Mouse (Mus musculus) lung, postnatal 0 days (tissue): Measurements from ENCODE around the gene Tyrobp. TPM values are rescaled to one million over a fixed set of nuclear protein-coding genes. Genes with fewer than 3 reads are reported as not detected.

Source experiments
- ATAC-seq: fragments of 200-750 bp; cut with Nextera tagmentation; 2 replicates; pipeline ENCODE4 v1.8.0; 2017; ENCODE audit warnings: moderate library complexity
- DNase-seq: peaks from one replicate; pipeline ENCODE4 v3.0.0-alpha.2; 2016; ENCODE audit warnings: low spot score
- H3K27ac ChIP-seq: fragments of 300-500 bp; sonication (generic); 2 replicates; pipeline ENCODE4 v1.5.1; 2014; ENCODE audit warnings: antibody characterized with exemption, mild to moderate bottlenecking, low read length, mixed read lengths
- H3K27me3 ChIP-seq: fragments of 300-500 bp; sonication (generic); replicated peaks from 2 replicates; pipeline ENCODE4 v1.6.1; 2014; ENCODE audit warnings: low read length, mixed read lengths; ENCODE audit not compliant: insufficient read depth
- H3K36me3 ChIP-seq: fragments of 300-500 bp; sonication (generic); 2 replicates; pipeline ENCODE4 v1.6.1; 2014; ENCODE audit warnings: low read length, mixed read lengths; ENCODE audit not compliant: insufficient read depth
- H3K4me1 ChIP-seq: fragments of 300-500 bp; sonication (generic); 2 replicates; pipeline ENCODE4 v1.6.1; 2014; ENCODE audit warnings: antibody characterized with exemption, low read depth, low read length, mixed read lengths; ENCODE audit not compliant: insufficient read depth
- H3K4me2 ChIP-seq: fragments of 300-500 bp; sonication (generic); replicated peaks from 2 replicates; pipeline ENCODE4 v1.6.1; 2014; ENCODE audit warnings: low read depth, mild to moderate bottlenecking, low read length, moderate library complexity, mixed read lengths
- H3K4me3 ChIP-seq: fragments of 300-500 bp; sonication (generic); 2 replicates; pipeline ENCODE4 v1.5.1; 2014; ENCODE audit warnings: low read depth, low read length
- H3K9ac ChIP-seq: fragments of 300-500 bp; sonication (generic); replicated peaks from 2 replicates; pipeline ENCODE4 v1.6.1; 2014; ENCODE audit warnings: low read depth, mild to moderate bottlenecking
- H3K9me3 ChIP-seq: fragments of 300-500 bp; sonication (generic); 2 replicates; pipeline ENCODE4 v1.6.1; 2016; ENCODE audit warnings: low read length, mixed read lengths
- CTCF ChIP-seq: IDR thresholded peaks from 2 replicates; pipeline ENCODE4 v1.5.1; 2016; ENCODE audit warnings: antibody characterized with exemption, mild to moderate bottlenecking
- EP300 ChIP-seq: IDR thresholded peaks from 2 replicates; pipeline ENCODE4 v1.6.1; 2016; ENCODE audit warnings: antibody characterized with exemption, mild to moderate bottlenecking, control low read depth
- WGBS: fragments of 180-500 bp; shearing (Covaris S2); extraction: QIAGEN DNeasy Blood & Tissue Kit; methylation state at CpG from one replicate; pipeline ENCODE4 v1.1.7; 2014; 5-methylcytosine and 5-hydroxymethylcytosine counted together
- polyA plus RNA-seq: library from polyadenylated mRNA; unstranded; fragments of >200 nt; fragmentation: Nextera tagmentation; extraction: Ambion mirVana; gene quantifications from 2 replicates; pipeline ENCODE4 v1.2.1, GENCODE M21; 2015

The Tyrobp gene
- polyA plus RNA-seq, 1 experiment from 2014 or later: 244 TPM

DNA sequence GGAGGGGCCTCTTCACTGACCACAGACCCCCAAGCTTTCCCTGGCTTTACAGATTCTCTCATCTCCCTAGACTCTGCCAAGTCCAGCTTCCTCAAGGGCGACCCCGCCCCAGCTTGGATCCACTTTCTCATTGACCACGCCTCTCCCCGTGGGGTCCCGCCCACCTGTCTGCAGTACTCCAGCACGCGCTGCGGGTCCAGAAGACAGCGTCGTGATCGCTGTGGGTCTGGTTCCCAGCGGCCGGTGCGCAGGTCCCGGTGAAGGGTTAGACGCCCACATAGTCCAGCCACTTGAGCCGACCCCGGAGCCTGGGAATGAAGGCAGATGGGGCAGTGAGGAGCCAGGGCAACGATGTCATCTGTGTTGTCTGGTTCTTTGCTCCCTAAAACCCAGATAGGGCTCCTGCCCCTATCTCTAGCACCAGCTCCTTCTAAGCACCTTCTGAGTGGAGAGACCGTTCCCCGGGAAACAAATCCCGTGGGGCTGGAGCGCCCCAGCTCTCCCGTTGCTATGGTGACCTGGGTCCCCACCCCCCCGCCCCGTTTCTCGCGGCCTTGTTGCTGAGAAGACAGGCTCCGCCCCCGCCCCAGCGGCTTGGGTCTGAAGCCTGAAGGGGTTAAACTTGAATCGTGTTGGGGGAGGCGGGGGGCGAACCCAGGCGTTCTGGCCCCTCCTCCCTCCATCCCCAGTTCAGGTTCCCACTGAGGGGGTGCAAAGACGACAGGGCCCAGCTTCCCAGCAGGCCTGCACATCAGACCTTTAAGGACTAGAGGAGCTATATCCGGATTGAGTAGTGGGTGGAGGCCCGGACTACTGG, 30.8 kb downstream of the Tyrobp start:
- no peak for TF ChIP-seq EP300
- no peak for TF ChIP-seq CTCF
- Histone ChIP-seq H3K27ac (no peak overlapping the region), H3K9ac (0 out of 2 replicates have a peak overlapping the region, but pooled peaks have one; percentile 12), H3K4me1 (no peaks in the 10 kb centered on the region), H3K4me3 (peak overlapping the region; percentile 55; the same call in 1 of the 2 replicates), H3K27me3 (no peaks in the 10 kb centered on the region), H3K36me3 (no peaks in the 10 kb centered on the region), H3K9me3 (no peaks in the 10 kb centered on the region), H3K4me2 (peak overlapping the region; percentile 88)
- ATAC-seq (0 out of 2 replicates have a peak, but pooled peaks have one; percentile 16), DNase-seq (no peak)
- WGBS: 1% methylated on average over 37 of the region's 38 CpGs

DNA sequence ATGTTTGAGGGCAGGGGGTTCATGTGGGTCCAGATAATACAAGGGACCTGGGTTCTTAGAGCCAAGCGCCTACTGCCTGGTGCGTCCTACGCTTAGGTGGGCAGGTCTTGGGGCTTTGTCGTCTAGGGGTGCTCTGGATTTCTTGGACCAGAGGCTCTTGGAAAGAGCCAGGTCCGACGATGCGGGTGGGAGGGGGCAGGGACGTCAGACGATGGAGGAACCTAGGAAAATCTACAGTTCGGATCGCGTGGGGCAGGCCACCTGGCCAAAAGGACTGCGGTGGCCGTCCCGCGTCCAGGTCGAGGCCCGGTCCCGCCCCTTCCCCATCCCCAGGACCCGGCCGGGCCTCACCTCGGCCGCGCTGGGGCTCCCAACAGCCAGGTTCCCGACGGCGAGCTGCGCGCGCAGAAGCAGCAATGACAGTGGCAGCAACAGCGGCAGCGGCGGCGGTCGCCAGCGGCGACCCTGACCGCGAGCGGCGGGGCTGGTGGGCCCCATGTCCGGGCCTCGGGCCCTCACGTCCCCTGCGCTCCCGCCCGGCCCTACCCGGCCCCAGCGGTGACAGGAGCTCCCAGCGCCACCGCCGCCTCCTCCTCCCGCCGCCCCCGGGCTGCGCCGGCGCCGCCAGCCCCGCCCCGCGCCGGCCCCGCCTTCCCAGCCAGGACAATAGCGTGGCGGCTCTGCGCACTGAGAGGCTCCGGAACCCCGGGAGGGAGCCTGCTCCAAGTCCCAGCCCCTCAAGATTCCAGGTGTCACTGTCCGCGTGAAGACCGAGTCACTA, 31.6 kb downstream of the Tyrobp start, which contains the start of gene Aplp1:
Gene Aplp1, minus strand, starts transcription at position 565 of the 781 bp plus-strand sequence.
- Histone ChIP-seq H3K9ac (0 out of 2 replicates have a peak within 1 kb of the TSS, but pooled peaks have one; percentile 12), H3K36me3 (no peaks in the 10 kb centered on the region), H3K4me1 (no peaks in the 10 kb centered on the region), H3K27ac (no peak within 1 kb of the TSS), H3K9me3 (no peaks in the 10 kb centered on the region), H3K27me3 (no peaks in the 10 kb centered on the region), H3K4me3 (peak within 1 kb of the TSS; percentile 55), H3K4me2 (peak within 1 kb of the TSS; percentile 88)
- 3% methylated on average over 34 of the region's 72 CpGs for WGBS
- TF ChIP-seq CTCF (no peak), EP300 (no peak)
- peak; percentile 26 for DNase-seq
- ATAC-seq: peak; percentile 76

DNA sequence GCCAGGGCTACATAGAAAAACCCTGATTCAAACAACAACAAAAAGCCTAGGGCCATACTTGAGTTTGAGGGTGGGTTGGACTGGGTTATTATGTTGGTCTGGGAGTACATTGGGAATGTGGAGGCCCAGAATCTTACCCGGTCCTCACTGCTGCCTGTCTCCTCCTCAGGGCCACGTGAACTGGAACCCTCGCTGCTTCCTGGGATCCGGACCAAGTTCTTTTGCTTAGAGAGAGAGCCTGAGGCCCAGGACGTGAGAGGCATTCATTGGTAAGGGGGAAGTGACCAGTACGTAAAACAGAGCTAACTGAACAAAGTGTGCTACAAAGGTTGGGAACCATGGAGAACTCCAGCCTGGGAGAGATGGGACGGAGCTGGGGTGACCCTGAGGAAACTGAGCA, 36.7 kb downstream of the Tyrobp start:
- ATAC-seq (no peak), DNase-seq (no peak)
- no peaks in the 10 kb centered on the region for H3K36me3 ChIP-seq
- no peaks in the 10 kb centered on the region for H3K9me3 ChIP-seq
- no peak overlapping the region for H3K9ac ChIP-seq
- peaks cover 19% of the 10 kb centered on the region; the same call in 1 of the 2 replicates for H3K27me3 ChIP-seq
- WGBS: 66% methylated on average over 7 of the region's 7 CpGs
- TF ChIP-seq EP300 (no peak), CTCF (no peak)
- no peaks in the 10 kb centered on the region for H3K4me1 ChIP-seq
- H3K27ac ChIP-seq: no peak overlapping the region
- no peak overlapping the region for H3K4me3 ChIP-seq
- no peak overlapping the region for H3K4me2 ChIP-seq

DNA sequence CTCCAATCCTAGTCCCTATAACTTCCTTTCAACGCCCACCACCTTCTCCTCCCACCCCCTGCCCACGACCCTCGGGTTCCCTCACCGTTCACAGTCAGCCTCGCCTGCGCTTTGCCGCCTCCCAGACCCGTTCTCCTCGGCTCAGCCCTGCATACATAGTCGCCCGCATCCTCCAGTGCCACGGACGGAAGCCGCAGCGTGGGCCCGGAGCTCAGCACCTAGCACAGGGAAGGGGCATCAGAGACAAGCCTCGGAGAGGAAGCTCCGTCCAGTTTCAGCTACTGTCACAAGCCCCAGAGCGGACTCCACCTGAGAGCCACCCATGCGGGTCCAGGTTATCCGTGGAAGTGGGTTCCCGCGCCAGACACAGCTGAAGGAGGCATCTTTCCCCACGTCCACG, 39.8 kb downstream of the Tyrobp start:
- Histone ChIP-seq H3K4me3 (no peak overlapping the region), H3K27me3 (peaks cover 41% of the 10 kb centered on the region), H3K4me1 (no peaks in the 10 kb centered on the region), H3K9ac (no peak overlapping the region), H3K27ac (no peak overlapping the region), H3K4me2 (no peak overlapping the region), H3K36me3 (no peaks in the 10 kb centered on the region), H3K9me3 (no peaks in the 10 kb centered on the region)
- WGBS: 13% methylated on average over 25 of the region's 25 CpGs
- TF ChIP-seq EP300 (no peak), CTCF (no peak)
- ATAC-seq (no peak), DNase-seq (no peak)

DNA sequence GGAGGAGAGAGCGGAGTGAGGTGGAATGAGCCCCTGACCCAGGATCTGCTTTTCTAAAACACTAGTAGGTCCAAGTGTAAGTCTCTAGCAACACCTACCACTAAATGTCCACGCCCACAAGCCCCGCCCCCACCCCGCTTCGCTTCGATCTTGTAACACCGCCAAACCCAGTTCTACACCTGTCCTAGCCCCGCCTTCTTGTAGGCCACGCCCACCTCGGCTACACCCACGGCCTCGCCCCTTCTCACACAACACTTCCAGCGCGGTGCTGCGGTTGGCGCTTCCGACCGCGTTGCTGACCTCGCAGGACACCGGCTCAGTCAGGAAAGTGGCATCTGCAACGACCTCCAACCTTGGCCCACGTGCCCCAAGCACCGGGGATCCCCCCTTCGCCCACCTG, 40.2 kb downstream of the Tyrobp start:
- no peak overlapping the region; the same call in 1 of the 2 replicates for H3K4me3 ChIP-seq
- H3K4me2 ChIP-seq: no peak overlapping the region

DNA sequence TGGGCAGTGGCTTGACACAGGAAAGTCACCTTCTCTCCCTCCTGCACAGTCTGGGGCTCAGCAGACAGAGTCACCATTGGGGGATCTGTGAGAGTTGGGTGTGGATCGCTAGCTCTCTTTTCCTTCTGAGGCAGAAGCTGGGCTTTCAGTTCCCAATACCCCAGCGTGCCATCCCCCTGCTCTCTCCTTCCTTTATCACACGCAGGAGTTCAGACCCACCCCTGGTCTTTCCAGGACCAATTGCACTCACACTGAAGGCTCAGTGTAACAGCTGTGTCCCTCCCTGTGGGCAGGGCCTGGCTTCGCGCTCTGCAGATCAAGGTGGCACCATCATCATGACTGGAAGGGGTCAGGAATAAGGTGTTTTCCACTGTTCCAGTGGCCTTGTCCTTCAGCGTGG, 40.7 kb downstream of the Tyrobp start:
- WGBS: 12% methylated on average over 6 of the region's 6 CpGs
- Histone ChIP-seq H3K27me3 (peaks cover 44% of the 10 kb centered on the region), H3K9me3 (no peaks in the 10 kb centered on the region)

More for the DNA sequence above, 40.2 kb downstream of the Tyrobp start:
- no peaks in the 10 kb centered on the region for H3K9me3 ChIP-seq
- no peak overlapping the region for H3K27ac ChIP-seq
- peaks cover 43% of the 10 kb centered on the region for H3K27me3 ChIP-seq
- TF ChIP-seq CTCF (no peak), EP300 (no peak)
- ATAC-seq (peak; percentile 55), DNase-seq (peak; percentile 38)
- no peaks in the 10 kb centered on the region for H3K4me1 ChIP-seq
- no peaks in the 10 kb centered on the region for H3K36me3 ChIP-seq
- WGBS: 2% methylated on average over 25 of the region's 25 CpGs
- H3K9ac ChIP-seq: no peak overlapping the region

More for the DNA sequence above, 40.7 kb downstream of the Tyrobp start:
- Histone ChIP-seq H3K4me1 (no peaks in the 10 kb centered on the region), H3K27ac (no peak overlapping the region), H3K9ac (no peak overlapping the region), H3K36me3 (no peaks in the 10 kb centered on the region), H3K4me2 (no peak overlapping the region), H3K4me3 (no peak overlapping the region)
- no peak for TF ChIP-seq EP300
- no peak for TF ChIP-seq CTCF
- DNase-seq (no peak), ATAC-seq (no peak)
